Mouse (Mus musculus): ENCODE measurements at regions not wholly inside any gene's neighbourhood (a gene's known extent, or its start where the extent isn't known, plus 50 kb on each side); places are given as distances from the start of the nearest gene placed in this dataset.
A peak's percentile ranks its signal among the peaks of the same experiment; 100 is the strongest.

DNA sequence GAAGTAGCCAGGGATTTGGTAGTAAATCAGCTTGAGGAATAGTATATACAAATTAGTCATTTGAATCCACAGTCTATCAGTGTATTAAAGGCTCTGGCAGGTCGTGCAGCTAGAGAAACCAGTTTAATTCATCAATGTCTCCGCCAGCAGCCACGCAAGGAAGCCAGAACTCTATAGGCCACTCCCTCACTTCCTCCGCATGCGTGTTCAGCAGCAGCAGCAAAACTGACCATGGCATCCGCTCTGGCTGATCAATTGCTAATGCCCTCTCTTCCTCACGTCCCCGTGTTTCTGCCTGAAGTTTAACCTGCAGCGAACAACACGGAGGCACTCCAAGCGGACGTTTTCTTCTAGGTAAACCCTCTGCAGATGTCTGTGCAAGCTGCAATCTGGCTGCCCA lies 564.2 kb upstream of the Gm19410 start:
- WGBS, result 24% methylated on average over 12 of the region's 12 CpGs
- H3K4me3 ChIP-seq (replicated peaks), result no peak overlapping the region
- H3K9ac ChIP-seq, result no peak overlapping the region
- H3K36me3 ChIP-seq, result no peaks in the 10 kb centered on the region
- H3K4me2 ChIP-seq (replicated peaks), result peak overlapping the region; percentile 46
- no peaks in the 10 kb centered on the region for H3K27me3 ChIP-seq (replicated peaks)
- H3K4me1 ChIP-seq (replicated peaks), result peaks cover 31% of the 10 kb centered on the region
- no peaks in the 10 kb centered on the region for H3K9me3 ChIP-seq
- ATAC-seq, result peak; percentile 61
- peak overlapping the region; percentile 37; the same call in 1 of the 2 replicates for H3K27ac ChIP-seq

DNA sequence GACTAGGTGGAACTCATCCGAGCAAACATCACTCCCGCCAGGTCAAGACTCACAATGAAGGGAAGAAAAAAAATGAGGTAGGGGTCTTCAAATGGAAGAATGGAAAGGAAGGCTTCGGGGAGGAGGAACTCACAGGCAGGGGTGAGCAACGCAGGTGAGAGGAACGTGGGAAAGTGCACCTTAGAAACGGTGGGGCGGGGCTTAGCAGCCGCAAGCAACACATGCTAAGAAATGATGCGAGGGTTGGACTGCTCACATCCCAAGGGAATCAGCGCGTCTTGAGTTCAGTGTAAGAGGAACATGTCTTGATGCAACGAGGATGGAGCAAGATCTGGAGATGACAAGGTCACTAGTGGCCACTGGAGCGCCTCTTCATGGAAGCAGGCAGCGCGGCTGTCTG lies 560.6 kb upstream of the Gm19410 start:
- Histone ChIP-seq H3K9ac (no peak overlapping the region), H3K9me3 (no peaks in the 10 kb centered on the region), H3K4me2 (replicated peaks) (peak overlapping the region; percentile 46; the same call in 1 of the 2 replicates), H3K27ac (no peak overlapping the region), H3K4me3 (replicated peaks) (no peak overlapping the region), H3K4me1 (replicated peaks) (peaks cover 25% of the 10 kb centered on the region), H3K27me3 (replicated peaks) (no peaks in the 10 kb centered on the region), H3K36me3 (no peaks in the 10 kb centered on the region)
- 64% methylated on average over 15 of the region's 15 CpGs for WGBS
- ATAC-seq, result no peak

DNA sequence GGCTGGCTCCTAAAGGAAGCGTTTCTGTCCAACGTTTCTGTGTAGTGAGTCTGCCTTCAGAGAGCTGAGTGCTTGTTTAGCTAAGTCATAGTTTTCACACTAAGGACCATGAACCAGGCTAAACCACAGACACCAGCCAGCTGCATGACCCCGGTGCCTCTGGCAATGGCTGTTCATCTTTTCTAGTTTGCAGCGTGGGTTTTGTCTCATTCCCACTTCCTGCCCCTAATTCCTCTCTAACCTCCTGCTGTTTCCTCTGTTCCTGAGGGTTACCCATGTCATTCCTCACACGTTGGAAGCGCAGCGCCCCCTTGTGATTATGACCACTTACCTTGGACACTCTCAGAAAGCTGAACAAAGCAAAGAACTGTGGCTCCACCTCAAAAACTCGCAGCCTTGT lies 560.1 kb upstream of the Gm19410 start:
- H3K27ac ChIP-seq, result no peak overlapping the region
- H3K9me3 ChIP-seq, result no peaks in the 10 kb centered on the region
- H3K4me3 ChIP-seq (replicated peaks), result no peak overlapping the region
- H3K4me2 ChIP-seq (replicated peaks), result peak overlapping the region; percentile 46
- no peaks in the 10 kb centered on the region for H3K27me3 ChIP-seq (replicated peaks)
- peak; percentile 62 for ATAC-seq
- H3K4me1 ChIP-seq (replicated peaks), result peaks cover 24% of the 10 kb centered on the region
- no peak overlapping the region for H3K9ac ChIP-seq
- no peaks in the 10 kb centered on the region for H3K36me3 ChIP-seq
- 7% methylated on average over 8 of the region's 8 CpGs for WGBS

DNA sequence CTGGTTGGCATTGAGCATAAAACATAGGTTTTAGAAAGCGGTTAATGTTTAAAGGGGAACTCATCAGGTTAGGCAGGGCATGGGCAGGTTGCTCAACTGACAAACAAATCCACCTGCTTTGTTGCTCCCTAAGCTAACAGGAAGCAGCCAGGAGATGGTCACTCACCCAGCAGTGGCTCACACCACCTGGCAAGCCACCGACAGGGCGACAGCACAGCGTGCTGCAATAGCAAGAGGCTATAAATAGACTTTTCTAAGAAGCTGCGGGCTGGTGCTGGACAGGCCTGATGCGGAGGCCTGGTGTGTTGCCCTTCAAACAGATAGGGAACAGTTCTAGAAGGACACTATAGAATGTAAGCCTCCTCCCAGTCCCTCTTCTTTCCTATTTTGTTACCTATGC lies 559.3 kb upstream of the Gm19410 start:
- WGBS, result 32% methylated on average over 6 of the region's 6 CpGs
- H3K9me3 ChIP-seq, result no peaks in the 10 kb centered on the region
- no peaks in the 10 kb centered on the region for H3K36me3 ChIP-seq
- no peaks in the 10 kb centered on the region for H3K27me3 ChIP-seq (replicated peaks)
- no peak overlapping the region for H3K9ac ChIP-seq
- peak overlapping the region; percentile 46; the same call in 1 of the 2 replicates for H3K4me2 ChIP-seq (replicated peaks)
- H3K27ac ChIP-seq, result no peak overlapping the region
- peak; percentile 54 for ATAC-seq
- H3K4me3 ChIP-seq (replicated peaks), result no peak overlapping the region
- H3K4me1 ChIP-seq (replicated peaks), result peaks cover 18% of the 10 kb centered on the region

DNA sequence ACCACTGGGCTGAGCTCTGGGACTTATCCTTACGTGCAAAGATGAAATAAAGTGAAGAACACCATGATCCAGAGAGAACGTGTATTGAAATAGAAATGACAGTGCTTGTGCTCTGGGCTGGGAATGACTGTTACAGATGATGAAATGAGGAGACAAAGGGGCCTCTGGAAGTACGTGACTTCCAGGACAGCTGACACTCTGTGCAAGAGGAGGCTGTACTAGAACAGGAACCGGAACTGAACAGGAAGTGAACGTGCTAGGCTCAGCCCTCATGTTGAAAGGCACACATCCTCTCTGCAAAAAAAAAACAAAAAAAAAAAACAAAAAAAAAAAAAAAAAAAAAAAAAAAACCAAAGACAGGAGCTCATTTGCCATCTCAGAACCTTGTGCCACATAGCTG lies 557.2 kb upstream of the Gm19410 start:
- WGBS, result 76% methylated on average over 5 of the region's 5 CpGs

DNA sequence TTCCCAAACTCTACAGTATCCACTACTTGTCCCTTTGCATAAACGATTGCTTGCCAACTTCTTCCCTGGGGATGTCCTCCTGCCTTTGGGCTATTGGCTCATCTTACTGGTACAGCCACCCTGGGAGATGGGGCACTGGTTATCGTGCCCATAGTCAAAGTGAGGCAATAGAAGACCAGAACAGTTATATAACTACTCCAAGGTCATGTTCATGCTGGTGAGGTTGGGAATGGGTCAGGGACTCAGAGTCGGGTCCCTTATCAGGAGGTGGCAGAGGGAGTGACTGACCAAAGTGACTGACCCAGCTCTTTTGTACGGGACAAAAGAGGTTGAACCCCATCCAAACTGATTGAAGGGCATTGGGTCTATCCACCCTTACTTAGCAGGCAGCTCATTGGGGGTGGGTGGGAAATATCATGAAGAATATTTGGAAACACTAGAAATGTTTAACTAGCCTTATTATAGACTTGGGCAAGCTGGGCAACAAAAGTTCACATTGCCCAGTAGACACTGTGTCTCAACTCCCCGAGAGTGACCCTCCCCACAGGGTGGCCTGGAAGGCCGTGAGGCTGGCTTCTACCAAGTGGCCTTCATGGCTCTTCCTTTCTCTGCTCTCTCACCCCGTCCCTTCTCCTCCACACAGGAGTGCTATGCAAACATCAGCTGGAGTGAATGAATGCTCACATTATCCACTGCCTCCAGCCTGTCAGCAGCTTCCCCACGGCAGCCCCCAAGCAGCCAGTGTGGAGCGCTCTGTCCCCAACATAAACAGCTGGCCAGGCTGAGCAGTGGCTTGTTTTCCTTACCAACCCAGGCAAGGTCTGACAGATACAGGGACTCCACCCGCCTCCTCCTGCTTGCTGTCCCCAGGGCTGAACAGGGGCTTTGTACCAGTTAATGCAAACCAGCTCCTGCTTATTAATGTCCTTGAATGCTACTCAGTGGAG lies 553.8 kb upstream of the Gm19410 start:
- no peak for ATAC-seq
- Histone ChIP-seq H3K36me3 (no peaks in the 10 kb centered on the region), H3K4me3 (replicated peaks) (no peak overlapping the region), H3K9me3 (no peaks in the 10 kb centered on the region), H3K27ac (no peak overlapping the region), H3K4me2 (replicated peaks) (no peak overlapping the region), H3K27me3 (replicated peaks) (no peaks in the 10 kb centered on the region; the same call in 1 of the 2 replicates), H3K9ac (no peak overlapping the region), H3K4me1 (replicated peaks) (no peaks in the 10 kb centered on the region)
- 56% methylated on average over 10 of the region's 10 CpGs for WGBS

More for the DNA sequence above, 557.2 kb upstream of the Gm19410 start:
- H3K9ac ChIP-seq, result no peak overlapping the region
- no peak overlapping the region for H3K27ac ChIP-seq
- H3K9me3 ChIP-seq, result no peaks in the 10 kb centered on the region
- no peak overlapping the region for H3K4me3 ChIP-seq (replicated peaks)
- peaks cover 12% of the 10 kb centered on the region; the same call in 1 of the 2 replicates for H3K4me1 ChIP-seq (replicated peaks)
- H3K27me3 ChIP-seq (replicated peaks), result no peaks in the 10 kb centered on the region
- no peak for ATAC-seq
- H3K36me3 ChIP-seq, result no peaks in the 10 kb centered on the region
- H3K4me2 ChIP-seq (replicated peaks), result no peak overlapping the region

DNA sequence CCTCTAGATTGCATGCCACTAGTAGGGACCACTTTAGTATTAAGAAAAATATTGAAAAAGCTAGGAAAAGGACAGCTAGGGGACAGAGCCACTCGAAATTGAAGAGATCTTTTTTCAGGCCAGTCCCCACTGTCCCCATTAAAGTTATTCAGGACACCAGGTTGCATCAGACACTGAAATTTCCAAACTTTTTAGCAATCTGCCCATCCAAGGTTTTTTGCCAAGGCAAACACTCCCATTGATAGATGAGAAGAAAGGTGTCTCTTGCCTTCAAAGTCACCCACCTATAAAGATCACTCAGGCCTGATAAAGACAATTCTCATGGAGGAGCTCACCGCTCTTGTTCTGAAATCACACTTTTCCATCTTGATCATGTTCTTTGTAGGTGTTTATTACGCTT lies 552.1 kb upstream of the Gm19410 start:
- no peak overlapping the region for H3K27ac ChIP-seq
- no peak for ATAC-seq
- WGBS, result 83% methylated on average over 3 of the region's 3 CpGs

DNA sequence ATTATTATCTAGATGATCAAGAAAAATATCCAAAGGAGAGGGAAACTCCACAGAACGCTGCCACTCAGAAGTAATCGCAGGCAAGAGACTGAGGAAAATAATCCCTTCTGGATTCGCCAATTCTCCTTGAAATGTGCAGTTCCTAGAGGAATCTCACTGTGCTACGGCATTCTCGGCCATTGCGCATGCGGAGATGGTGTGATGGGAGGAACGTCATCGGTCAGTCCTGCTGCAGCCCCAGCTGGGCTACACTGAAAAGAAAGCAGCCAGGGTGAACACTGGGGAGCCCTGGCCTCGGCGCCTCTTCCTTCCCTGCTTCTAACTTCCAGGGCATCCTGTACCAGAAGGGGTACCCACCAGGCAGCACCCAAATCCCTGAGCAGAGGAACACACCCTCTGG lies 548.0 kb upstream of the Gm19410 start:
- H3K4me1 ChIP-seq (replicated peaks), result no peaks in the 10 kb centered on the region
- no peak overlapping the region for H3K9ac ChIP-seq
- H3K27ac ChIP-seq, result no peak overlapping the region
- ATAC-seq, result no peak
- no peak overlapping the region for H3K4me2 ChIP-seq (replicated peaks)
- H3K9me3 ChIP-seq, result no peaks in the 10 kb centered on the region
- no peak overlapping the region for H3K4me3 ChIP-seq (replicated peaks)
- 89% methylated on average over 11 of the region's 11 CpGs for WGBS
- no peaks in the 10 kb centered on the region for H3K36me3 ChIP-seq
- no peaks in the 10 kb centered on the region; the same call in 1 of the 2 replicates for H3K27me3 ChIP-seq (replicated peaks)

More for the DNA sequence above, 552.1 kb upstream of the Gm19410 start:
- H3K4me3 ChIP-seq (replicated peaks), result no peak overlapping the region
- H3K4me1 ChIP-seq (replicated peaks), result no peaks in the 10 kb centered on the region
- no peak overlapping the region for H3K9ac ChIP-seq
- H3K4me2 ChIP-seq (replicated peaks), result no peak overlapping the region
- H3K27me3 ChIP-seq (replicated peaks), result no peaks in the 10 kb centered on the region; the same call in 1 of the 2 replicates
- no peaks in the 10 kb centered on the region for H3K36me3 ChIP-seq
- no peaks in the 10 kb centered on the region for H3K9me3 ChIP-seq

DNA sequence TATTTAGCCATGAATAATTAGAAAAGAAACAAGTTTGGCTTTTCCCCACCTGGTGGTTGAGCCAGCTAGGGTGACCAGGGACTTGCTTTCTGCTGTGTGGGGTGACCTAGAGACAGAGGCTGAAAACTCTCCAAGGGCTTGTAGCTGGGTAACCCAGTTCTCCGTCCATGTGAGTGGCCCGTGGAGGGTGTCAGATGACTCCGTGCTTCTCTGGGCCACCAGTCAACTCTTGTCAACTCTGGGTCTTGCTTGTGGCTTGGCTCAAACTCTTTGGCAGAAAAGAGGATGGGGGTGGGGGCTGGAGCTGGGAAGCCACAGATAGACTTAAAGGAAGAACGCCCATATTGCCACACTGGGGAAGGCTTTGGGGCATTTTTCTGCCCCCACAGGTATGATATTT lies 547.3 kb upstream of the Gm19410 start:
- 79% methylated on average over 4 of the region's 4 CpGs for WGBS

DNA sequence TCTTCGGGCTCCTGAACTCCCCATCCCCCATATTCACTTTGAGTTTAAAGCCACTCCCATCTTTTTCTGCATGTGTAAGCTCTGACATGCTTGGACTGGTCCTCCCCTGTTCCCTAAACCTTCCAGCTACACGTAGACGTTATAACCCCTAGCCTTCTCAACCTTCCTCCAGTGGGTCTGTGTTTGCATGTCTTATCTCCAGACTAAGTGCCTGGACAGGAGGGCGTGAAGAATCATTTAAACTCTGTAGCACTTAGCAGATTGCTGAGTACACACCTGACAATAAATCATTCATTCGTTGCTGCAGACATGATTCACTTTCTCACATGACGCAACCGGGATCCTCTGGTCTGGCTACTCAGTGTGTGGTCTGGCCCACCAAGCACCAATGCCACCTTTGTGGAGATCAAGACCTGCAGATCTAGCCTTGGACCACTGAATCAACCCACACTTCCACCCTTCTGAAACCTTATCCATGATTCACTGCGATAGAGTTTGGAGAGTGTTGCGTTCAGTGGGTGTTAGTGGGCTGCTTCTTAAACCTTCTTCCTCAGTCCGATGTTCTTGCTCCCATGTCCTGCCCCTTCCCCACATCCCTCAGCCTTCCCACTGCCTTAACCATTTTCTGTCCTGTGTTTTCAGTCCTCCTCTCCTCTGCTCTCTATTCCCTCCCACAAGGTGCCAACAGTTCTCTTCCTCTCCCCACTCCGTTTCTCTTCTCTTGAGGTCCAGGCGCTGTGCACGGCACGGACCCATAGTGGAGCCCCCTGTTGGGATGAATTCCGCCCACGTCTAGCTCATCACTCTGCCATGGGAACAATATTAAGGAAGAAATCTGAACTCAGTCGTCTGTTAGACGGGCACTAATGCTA lies 541.3 kb upstream of the Gm19410 start:
- H3K27me3 ChIP-seq (replicated peaks), result no peaks in the 10 kb centered on the region
- no peaks in the 10 kb centered on the region; the same call in 1 of the 2 replicates for H3K4me1 ChIP-seq (replicated peaks)
- no peaks in the 10 kb centered on the region for H3K9me3 ChIP-seq
- 51% methylated on average over 18 of the region's 18 CpGs for WGBS
- H3K4me2 ChIP-seq (replicated peaks), result peak overlapping the region; percentile 39
- no peak overlapping the region for H3K4me3 ChIP-seq (replicated peaks)
- ATAC-seq, result peak; percentile 93
- H3K36me3 ChIP-seq, result no peaks in the 10 kb centered on the region
- no peak overlapping the region for H3K27ac ChIP-seq
- H3K9ac ChIP-seq, result no peak overlapping the region

More for the DNA sequence above, 547.3 kb upstream of the Gm19410 start:
- Histone ChIP-seq H3K27me3 (replicated peaks) (no peaks in the 10 kb centered on the region; the same call in 1 of the 2 replicates), H3K27ac (no peak overlapping the region), H3K36me3 (no peaks in the 10 kb centered on the region), H3K9me3 (no peaks in the 10 kb centered on the region), H3K4me1 (replicated peaks) (no peaks in the 10 kb centered on the region), H3K9ac (no peak overlapping the region), H3K4me3 (replicated peaks) (no peak overlapping the region), H3K4me2 (replicated peaks) (no peak overlapping the region)
- ATAC-seq, result no peak

DNA sequence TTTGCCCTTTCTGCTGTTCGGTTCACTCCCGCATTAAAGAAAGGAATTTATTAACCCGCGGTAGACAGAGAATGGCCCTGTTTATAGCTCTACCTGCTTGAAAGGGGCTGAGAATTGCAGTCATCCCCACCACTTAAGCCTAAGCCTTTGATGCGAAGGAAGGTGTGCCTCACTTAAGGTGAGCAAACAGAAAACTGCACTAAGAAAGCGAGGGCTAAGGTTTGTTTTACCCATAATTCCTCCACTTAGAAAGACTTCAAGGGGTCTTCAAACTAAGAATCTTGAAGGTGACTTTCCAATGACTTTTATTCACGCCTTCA lies 540.7 kb upstream of the Gm19410 start:
- no peaks in the 10 kb centered on the region; the same call in 1 of the 2 replicates for H3K4me1 ChIP-seq (replicated peaks)
- H3K27ac ChIP-seq, result no peak overlapping the region
- H3K27me3 ChIP-seq (replicated peaks), result no peaks in the 10 kb centered on the region
- peak; percentile 36; the same call in 1 of the 2 replicates for ATAC-seq
- peak overlapping the region; percentile 39 for H3K4me2 ChIP-seq (replicated peaks)
- no peaks in the 10 kb centered on the region for H3K36me3 ChIP-seq
- 54% methylated on average over 7 of the region's 7 CpGs for WGBS
- H3K9me3 ChIP-seq, result no peaks in the 10 kb centered on the region
- H3K9ac ChIP-seq, result no peak overlapping the region
- no peak overlapping the region for H3K4me3 ChIP-seq (replicated peaks)

DNA sequence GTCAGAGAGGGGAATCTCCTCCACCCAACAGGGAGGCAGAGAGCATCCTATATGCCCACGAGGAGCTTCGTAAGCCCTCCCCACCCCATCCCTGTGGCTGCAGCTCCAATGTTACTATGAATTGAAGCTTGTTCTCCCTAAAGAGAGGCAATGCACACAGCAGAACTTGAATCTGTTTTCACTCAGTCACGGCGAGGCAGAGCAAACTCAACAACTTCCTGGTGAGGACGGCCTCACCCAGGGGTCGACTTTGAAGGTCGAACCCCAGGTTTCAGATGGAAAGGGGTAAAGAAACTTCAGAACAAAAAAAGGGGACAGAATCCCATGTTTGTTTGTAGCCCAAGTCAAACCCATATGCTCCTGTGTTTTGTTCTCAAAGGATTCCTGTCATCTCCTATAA lies 538.5 kb upstream of the Gm19410 start:
- Histone ChIP-seq H3K4me2 (replicated peaks) (no peak overlapping the region), H3K4me1 (replicated peaks) (no peaks in the 10 kb centered on the region; the same call in 1 of the 2 replicates), H3K4me3 (replicated peaks) (no peak overlapping the region), H3K9ac (no peak overlapping the region), H3K36me3 (no peaks in the 10 kb centered on the region), H3K9me3 (no peaks in the 10 kb centered on the region), H3K27me3 (replicated peaks) (no peaks in the 10 kb centered on the region), H3K27ac (no peak overlapping the region)
- 61% methylated on average over 7 of the region's 7 CpGs for WGBS
- no peak for ATAC-seq

Data from intestine, embryonic 15.5 days (tissue).